Mouse (Mus musculus) cortical plate, adult 2 months (tissue): ENCODE measurements around the gene Ccdc92.

Experiments
- CTCF ChIP-seq: fragments of 200-500 bp; IDR thresholded peaks from 2 replicates; pipeline ENCODE4 v1.5.1; 2011; ENCODE audit warnings: mild to moderate bottlenecking, control low read depth, low read length; ENCODE audit not compliant: insufficient read depth; ENCODE audit errors: extremely low read depth
- POLR2A ChIP-seq: fragments of 200-500 bp; IDR thresholded peaks from 2 replicates; pipeline ENCODE4 v1.6.1; 2011; ENCODE audit warnings: mild to moderate bottlenecking, low read length, control low read depth; ENCODE audit not compliant: insufficient read depth; ENCODE audit errors: extremely low read depth

DNA sequence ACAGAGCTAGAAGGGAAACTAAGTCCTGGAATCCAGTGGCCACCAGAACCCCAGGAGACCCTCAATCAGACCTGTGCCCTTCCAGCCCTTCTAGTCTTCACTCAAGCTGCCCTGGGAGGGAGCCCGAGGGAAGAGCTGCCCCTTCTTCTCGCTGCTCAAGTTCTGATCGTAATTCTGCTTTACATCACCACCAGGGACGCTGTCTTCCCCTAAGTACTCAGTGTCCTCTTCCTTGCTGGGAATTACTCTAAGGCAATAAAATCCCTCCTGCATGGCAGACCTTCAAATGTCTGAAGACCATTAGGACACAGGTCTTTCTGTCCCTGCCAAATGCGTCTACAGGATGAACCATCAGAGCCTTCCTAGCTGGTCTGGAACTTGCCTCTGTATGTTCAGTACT is 2.2 kb downstream of the Ccdc92 start:
- TF ChIP-seq POLR2A (no peak), CTCF (peak; percentile 68)
